Mouse (Mus musculus): ENCODE data around the gene Zcchc3. TPM values are rescaled to one million over a fixed set of nuclear protein-coding genes. Genes with fewer than 3 reads are reported as not detected.

Gene Zcchc3
- 0.90 and 1.0 TPM in 2 replicates for polyA plus RNA-seq (2012)

DNA sequence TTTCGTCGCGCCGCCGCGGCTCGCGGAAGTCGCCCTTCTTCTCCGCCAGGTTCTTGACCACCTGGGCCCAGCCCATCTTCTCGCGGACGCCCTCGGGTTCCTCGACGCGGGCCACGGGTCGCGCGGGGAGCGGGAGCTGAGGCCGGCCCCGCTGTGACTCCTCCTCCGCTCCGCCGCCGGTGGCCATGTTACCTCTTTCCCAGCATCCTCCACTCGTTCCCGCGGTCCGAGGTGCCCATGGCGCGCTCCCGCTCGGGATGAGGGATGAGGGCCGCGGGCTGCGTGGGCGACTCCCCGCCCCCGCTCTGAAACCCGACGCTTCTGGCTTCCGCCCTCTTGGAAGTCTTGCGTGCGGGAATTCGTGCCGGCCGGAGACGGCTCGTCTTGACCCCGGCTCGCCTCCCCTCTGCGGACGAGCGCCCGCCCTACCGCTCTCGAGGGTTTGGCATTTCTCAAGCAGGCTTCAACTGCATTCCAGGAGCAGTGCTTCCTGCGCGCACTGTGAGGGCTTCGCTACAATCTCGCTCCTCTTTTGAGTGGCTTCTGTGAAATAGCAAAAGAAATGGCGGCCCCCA, at the start of gene Zcchc3:
TSS of gene Zcchc3 (minus strand) at position 437 of the 575 bp plus-strand sequence.
- Histone ChIP-seq H3K4me3 (replicated peaks) (peak within 1 kb of the TSS; percentile 90), H3K27me3 (ENCODE audit: control insufficient read depth) (no peaks in the 10 kb centered on the region), H3K4me1 (ENCODE audit: control insufficient read depth) (peaks cover 52% of the 10 kb centered on the region), H3K9me3 (ENCODE audit: control insufficient read depth, low read length) (peaks cover 7% of the 10 kb centered on the region), H3K36me3 (ENCODE audit: control insufficient read depth) (peaks cover 25% of the 10 kb centered on the region)
- TF ChIP-seq TAL1 (IDR thresholded peaks at IDR 0.05; ENCODE audit: low read length): no peak
- no peak for TF ChIP-seq GATA1 (IDR thresholded peaks at IDR 0.05; ENCODE audit: low read length)

DNA sequence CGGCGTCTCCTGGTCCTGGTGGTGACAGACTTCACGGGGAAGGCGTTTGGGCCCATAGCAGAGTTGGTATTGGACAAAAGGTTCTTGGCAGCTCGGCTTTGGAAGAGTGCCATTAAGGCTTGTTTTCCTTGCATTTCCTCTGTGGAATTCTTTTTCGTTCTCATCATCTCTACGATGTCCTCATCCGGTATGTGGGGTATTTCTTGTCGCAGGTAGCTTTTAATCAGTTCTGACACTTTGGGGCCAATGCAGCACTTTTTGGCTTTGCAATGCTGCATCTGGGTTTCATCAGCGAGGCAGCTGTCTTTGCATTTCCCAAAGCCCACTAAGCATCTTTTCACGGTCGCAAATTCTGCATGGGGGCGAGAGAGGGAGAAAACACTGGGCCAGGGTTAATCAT, 44.4 kb upstream of the Zcchc3 start:
- H3K27me3 ChIP-seq (ENCODE audit: control insufficient read depth): peaks cover 5% of the 10 kb centered on the region; the same call in 1 of the 2 replicates
- no peaks in the 10 kb centered on the region for H3K4me1 ChIP-seq (ENCODE audit: control insufficient read depth)
- H3K4me3 ChIP-seq (replicated peaks): no peak overlapping the region
- H3K9me3 ChIP-seq (ENCODE audit: control insufficient read depth, low read length): no peaks in the 10 kb centered on the region; the same call in 1 of the 2 replicates
- no peaks in the 10 kb centered on the region for H3K36me3 ChIP-seq (ENCODE audit: control insufficient read depth)
- TF ChIP-seq TAL1 (IDR thresholded peaks at IDR 0.05; ENCODE audit: low read length): no peak
- TF ChIP-seq GATA1 (IDR thresholded peaks at IDR 0.05; ENCODE audit: low read length): no peak

DNA sequence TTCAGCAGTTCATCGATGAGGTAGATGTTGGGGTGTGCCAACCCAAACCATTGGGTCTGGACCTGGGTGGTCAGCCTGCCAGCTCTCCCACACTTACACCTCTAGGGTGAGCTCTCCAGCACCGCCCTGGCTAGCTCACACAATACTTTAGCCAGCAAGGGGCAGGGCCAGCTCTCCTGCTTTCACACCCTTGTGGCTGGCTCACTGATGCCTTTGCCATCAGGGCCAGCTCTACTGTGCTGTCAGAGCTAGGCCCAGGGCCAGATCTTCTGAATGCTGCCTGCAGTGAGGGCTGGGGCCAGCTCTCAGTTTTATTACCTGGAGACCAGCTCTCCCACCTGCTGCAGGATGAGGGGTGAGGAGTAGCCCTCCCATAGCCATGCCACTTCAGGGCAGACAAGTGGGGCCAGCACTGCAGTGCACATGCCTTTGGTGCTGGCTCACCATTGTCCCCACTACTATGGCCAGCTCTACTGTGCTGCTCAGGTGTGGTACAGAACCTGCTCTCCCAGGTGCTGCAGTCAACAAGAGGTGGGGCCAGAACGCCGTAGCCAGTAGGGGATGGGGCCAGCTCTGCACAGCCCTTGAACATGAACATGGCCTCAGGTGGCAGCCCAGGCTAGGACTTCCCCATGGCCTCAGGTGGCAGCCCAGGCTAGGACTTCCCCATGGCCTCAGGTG, 37.4 kb upstream of the Zcchc3 start:
- H3K36me3 ChIP-seq (ENCODE audit: control insufficient read depth): no peaks in the 10 kb centered on the region
- no peaks in the 10 kb centered on the region for H3K9me3 ChIP-seq (ENCODE audit: control insufficient read depth, low read length)
- H3K4me3 ChIP-seq (replicated peaks): no peak overlapping the region
- TF ChIP-seq TAL1 (IDR thresholded peaks at IDR 0.05; ENCODE audit: low read length): no peak
- TF ChIP-seq GATA1 (IDR thresholded peaks at IDR 0.05; ENCODE audit: low read length): no peak
- no peaks in the 10 kb centered on the region for H3K4me1 ChIP-seq (ENCODE audit: control insufficient read depth)
- no peaks in the 10 kb centered on the region for H3K27me3 ChIP-seq (ENCODE audit: control insufficient read depth)

DNA sequence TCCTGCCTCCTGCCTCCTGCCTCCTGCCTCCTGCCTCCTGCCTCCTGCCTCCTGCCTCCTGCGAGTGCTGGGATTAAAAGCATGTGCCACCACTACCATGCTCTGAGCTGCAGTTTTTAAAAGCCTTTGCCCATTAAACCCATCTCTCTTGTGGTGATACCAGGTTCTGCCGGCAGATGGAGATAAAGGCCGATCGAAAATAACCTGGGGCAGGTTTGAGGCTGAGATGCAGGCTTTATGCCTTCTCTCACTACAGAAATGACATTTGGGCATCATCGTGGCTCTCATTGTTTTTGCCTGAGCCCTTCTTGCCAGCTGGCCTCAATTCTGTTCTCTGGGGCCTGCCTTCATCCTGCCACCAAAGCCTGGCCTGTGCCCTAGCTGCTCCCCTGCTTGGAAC, 35.4 kb upstream of the Zcchc3 start:
- no peaks in the 10 kb centered on the region for H3K9me3 ChIP-seq (ENCODE audit: control insufficient read depth, low read length)
- H3K4me3 ChIP-seq (replicated peaks): no peak overlapping the region
- TF ChIP-seq TAL1 (IDR thresholded peaks at IDR 0.05; ENCODE audit: low read length) (no peak), GATA1 (IDR thresholded peaks at IDR 0.05; ENCODE audit: low read length) (no peak)
- H3K36me3 ChIP-seq (ENCODE audit: control insufficient read depth): no peaks in the 10 kb centered on the region
- peaks cover 3% of the 10 kb centered on the region for H3K4me1 ChIP-seq (ENCODE audit: control insufficient read depth)
- H3K27me3 ChIP-seq (ENCODE audit: control insufficient read depth): no peaks in the 10 kb centered on the region

DNA sequence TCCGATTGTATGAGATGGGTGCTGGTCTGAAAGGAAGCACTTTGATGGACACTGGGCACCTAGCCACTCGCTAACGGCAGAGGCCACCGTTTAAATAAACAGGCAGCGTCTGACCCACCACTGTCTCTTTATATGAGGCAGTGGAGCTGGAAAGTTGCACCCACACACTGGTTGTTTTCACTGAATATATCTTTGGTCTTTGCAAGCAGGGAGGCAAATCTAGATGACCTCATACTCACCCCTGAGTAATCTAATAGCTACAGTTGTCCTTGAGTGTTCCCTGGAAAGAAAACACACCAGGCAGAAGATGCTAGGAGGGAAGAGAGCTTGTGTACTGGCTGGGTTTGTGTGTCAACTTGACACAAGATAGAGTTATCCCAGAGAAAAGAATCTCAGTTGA, 32.6 kb upstream of the Zcchc3 start:
- no peak overlapping the region for H3K4me3 ChIP-seq (replicated peaks)
- no peaks in the 10 kb centered on the region for H3K36me3 ChIP-seq (ENCODE audit: control insufficient read depth)
- H3K4me1 ChIP-seq (ENCODE audit: control insufficient read depth): peaks cover 3% of the 10 kb centered on the region
- no peaks in the 10 kb centered on the region for H3K9me3 ChIP-seq (ENCODE audit: control insufficient read depth, low read length)
- no peaks in the 10 kb centered on the region for H3K27me3 ChIP-seq (ENCODE audit: control insufficient read depth)
- TF ChIP-seq TAL1 (IDR thresholded peaks at IDR 0.05; ENCODE audit: low read length) (no peak), GATA1 (IDR thresholded peaks at IDR 0.05; ENCODE audit: low read length) (no peak)

DNA sequence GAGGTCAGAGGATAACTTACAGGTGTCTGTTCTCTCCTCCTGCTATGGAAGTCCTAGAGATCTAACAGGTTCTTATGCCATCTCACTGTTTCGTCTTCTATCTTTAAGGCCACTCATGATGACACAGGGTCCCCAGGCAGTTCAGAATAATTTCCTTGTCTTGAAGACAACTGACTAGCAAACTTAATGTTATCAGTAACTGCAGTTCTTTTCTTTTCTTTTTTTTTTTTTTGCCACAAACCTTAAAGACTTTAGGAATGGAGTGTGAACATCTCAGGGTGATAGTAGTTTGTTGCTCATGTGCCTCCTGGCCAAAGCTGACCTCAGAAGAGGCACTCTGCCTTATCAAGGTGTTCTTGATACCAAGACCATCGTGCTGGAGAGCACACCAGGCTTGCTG, 31.8 kb upstream of the Zcchc3 start:
- H3K36me3 ChIP-seq (ENCODE audit: control insufficient read depth): no peaks in the 10 kb centered on the region
- no peaks in the 10 kb centered on the region for H3K9me3 ChIP-seq (ENCODE audit: control insufficient read depth, low read length)
- no peak overlapping the region for H3K4me3 ChIP-seq (replicated peaks)
- no peaks in the 10 kb centered on the region for H3K27me3 ChIP-seq (ENCODE audit: control insufficient read depth)
- peaks cover 3% of the 10 kb centered on the region for H3K4me1 ChIP-seq (ENCODE audit: control insufficient read depth)
- TF ChIP-seq GATA1 (IDR thresholded peaks at IDR 0.05; ENCODE audit: low read length) (no peak), TAL1 (IDR thresholded peaks at IDR 0.05; ENCODE audit: low read length) (no peak)

DNA sequence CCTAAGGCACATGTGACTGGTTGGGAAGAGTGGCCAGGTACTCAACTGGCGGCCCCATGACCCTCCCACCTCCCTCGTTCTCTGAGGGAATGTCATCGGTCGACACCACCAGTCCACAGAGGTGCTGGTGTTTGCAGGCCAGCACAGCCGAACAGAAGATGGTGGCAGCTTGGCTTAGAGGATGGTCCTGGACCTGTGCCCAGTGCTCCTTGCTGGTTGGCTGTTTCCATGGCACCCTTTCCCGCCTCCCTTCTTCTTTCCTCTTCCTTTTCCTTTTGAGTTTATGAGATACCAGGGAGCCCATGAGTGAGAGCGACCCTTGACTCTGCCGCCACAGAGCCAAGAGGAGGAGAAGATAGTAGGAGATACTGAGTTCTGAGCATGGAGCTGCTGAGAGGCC, 28.5 kb upstream of the Zcchc3 start:
- H3K4me3 ChIP-seq (replicated peaks): no peak overlapping the region
- no peaks in the 10 kb centered on the region for H3K9me3 ChIP-seq (ENCODE audit: control insufficient read depth, low read length)
- TF ChIP-seq GATA1 (IDR thresholded peaks at IDR 0.05; ENCODE audit: low read length): no peak
- no peak for TF ChIP-seq TAL1 (IDR thresholded peaks at IDR 0.05; ENCODE audit: low read length)
- no peaks in the 10 kb centered on the region for H3K36me3 ChIP-seq (ENCODE audit: control insufficient read depth)
- H3K27me3 ChIP-seq (ENCODE audit: control insufficient read depth): no peaks in the 10 kb centered on the region
- peaks cover 3% of the 10 kb centered on the region for H3K4me1 ChIP-seq (ENCODE audit: control insufficient read depth)

DNA sequence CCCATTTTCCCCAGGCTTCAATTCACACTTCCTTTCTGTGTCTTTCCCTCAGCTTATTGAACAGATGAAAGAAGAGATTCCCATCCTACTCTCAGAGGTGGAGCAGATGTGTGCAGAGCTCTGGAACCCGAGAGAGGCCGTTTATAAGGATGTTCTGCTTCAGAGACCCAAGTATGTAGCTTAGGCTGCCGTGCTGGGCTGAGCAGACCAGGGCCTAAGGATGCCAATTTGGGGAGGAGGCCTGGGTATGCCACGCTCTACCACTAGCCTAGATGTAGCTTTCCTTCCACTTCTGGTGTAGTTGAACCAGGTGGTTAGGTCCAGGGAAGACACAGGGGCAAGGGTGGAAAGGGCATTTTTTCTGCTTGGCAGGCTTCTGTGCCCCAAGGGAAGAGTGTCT, 27.5 kb upstream of the Zcchc3 start:
- no peaks in the 10 kb centered on the region for H3K36me3 ChIP-seq (ENCODE audit: control insufficient read depth)
- TF ChIP-seq TAL1 (IDR thresholded peaks at IDR 0.05; ENCODE audit: low read length): no peak
- no peaks in the 10 kb centered on the region for H3K9me3 ChIP-seq (ENCODE audit: control insufficient read depth, low read length)
- no peaks in the 10 kb centered on the region for H3K27me3 ChIP-seq (ENCODE audit: control insufficient read depth)
- H3K4me3 ChIP-seq (replicated peaks): no peak overlapping the region
- H3K4me1 ChIP-seq (ENCODE audit: control insufficient read depth): peaks cover 6% of the 10 kb centered on the region

DNA sequence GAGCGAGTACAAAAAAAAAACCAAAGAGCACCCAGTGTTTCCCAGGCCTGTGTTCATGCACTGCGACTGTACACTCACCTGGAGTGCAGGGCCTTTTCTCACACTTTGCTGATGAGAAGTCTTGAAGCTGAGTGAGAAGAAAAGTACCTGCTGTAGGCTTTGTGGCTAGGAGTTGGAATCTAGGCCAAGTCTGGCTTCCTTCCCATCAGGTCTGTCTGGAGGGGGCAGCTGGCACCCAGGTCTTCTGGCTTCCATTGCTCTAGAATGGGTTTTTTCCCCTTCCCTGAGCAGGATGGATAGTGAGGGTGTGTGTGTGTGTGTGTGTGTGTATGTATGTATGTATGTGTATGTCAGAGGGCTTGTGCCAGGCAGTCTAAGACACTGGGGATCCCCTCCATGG, 25.0 kb upstream of the Zcchc3 start:
- Histone ChIP-seq H3K9me3 (ENCODE audit: control insufficient read depth, low read length) (no peaks in the 10 kb centered on the region), H3K36me3 (ENCODE audit: control insufficient read depth) (no peaks in the 10 kb centered on the region), H3K27me3 (ENCODE audit: control insufficient read depth) (no peaks in the 10 kb centered on the region), H3K4me1 (ENCODE audit: control insufficient read depth) (peaks cover 9% of the 10 kb centered on the region), H3K4me3 (replicated peaks) (no peak overlapping the region)
- TF ChIP-seq GATA1 (IDR thresholded peaks at IDR 0.05; ENCODE audit: low read length) (no peak), TAL1 (IDR thresholded peaks at IDR 0.05; ENCODE audit: low read length) (no peak)
